Mouse (Mus musculus) heart, embryonic 15.5 days (tissue): ENCODE measurements at regions not wholly inside any gene's neighbourhood (a gene's known extent, or its start where the extent isn't known, plus 50 kb on each side); places are given as distances from the start of the nearest gene placed in this dataset.

Source experiments
- ATAC-seq: fragments of 200-750 bp; cut with Nextera tagmentation; replicated peaks from 2 replicates; pipeline ENCODE4 v1.8.0; 2017; ENCODE audit warnings: low read depth, moderate TSS enrichment; ENCODE audit not compliant: insufficient number of reproducible peaks, insufficient read depth, low FRiP score
- H3K27ac ChIP-seq: fragments of 300-500 bp; sonication (generic); 2 replicates; pipeline ENCODE4 v1.5.1; 2015; ENCODE audit warnings: mild to moderate bottlenecking, inconsistent platforms
- H3K27me3 ChIP-seq: fragments of 300-500 bp; sonication (generic); 2 replicates; pipeline ENCODE4 v1.6.1; 2015; ENCODE audit warnings: inconsistent platforms
- H3K36me3 ChIP-seq: fragments of 300-500 bp; sonication (generic); 2 replicates; pipeline ENCODE4 v1.6.1; 2015; ENCODE audit warnings: mild to moderate bottlenecking, inconsistent platforms
- H3K4me1 ChIP-seq: fragments of 300-500 bp; sonication (generic); replicated peaks from 2 replicates; pipeline ENCODE4 v1.6.1; 2015; ENCODE audit warnings: inconsistent platforms
- H3K4me2 ChIP-seq: fragments of 300-500 bp; sonication (generic); 2 replicates; pipeline ENCODE4 v1.6.1; 2015; ENCODE audit warnings: inconsistent platforms, mild to moderate bottlenecking, moderate library complexity
- H3K4me3 ChIP-seq: fragments of 300-500 bp; sonication (generic); 2 replicates; pipeline ENCODE4 v1.5.1; 2015; ENCODE audit warnings: mild to moderate bottlenecking, inconsistent platforms
- H3K9ac ChIP-seq: fragments of 300-500 bp; sonication (generic); 2 replicates; pipeline ENCODE4 v1.6.1; 2015; ENCODE audit warnings: mild to moderate bottlenecking, inconsistent platforms
- H3K9me3 ChIP-seq: fragments of 300-500 bp; sonication (generic); replicated peaks from 2 replicates; pipeline ENCODE4 v1.6.1; 2016; ENCODE audit warnings: inconsistent platforms
- WGBS: fragments of 180-500 bp; shearing (Covaris S2); methylation state at CpG from one replicate; pipeline ENCODE4 v1.1.7; 2015; ENCODE audit warnings: mixed read lengths; 5-methylcytosine and 5-hydroxymethylcytosine counted together

DNA sequence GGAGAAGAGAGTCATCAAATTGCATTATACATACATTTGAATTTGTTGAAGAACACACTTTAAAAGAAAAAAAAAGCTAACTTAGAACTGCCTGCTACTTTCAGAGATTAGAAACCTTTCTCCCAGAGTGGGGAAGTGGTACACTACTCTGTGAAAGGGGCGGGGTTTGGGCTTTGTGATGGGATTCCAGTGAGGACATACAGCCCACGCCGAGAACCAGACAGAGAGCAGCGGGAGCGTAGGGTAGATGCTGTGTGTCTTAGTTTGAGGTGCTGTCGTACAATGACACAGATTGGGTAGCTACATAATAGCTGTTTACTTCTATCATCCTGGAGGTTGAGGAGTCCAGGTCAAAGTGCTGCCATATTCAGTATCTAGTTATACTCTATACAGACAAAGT, 136.5 kb upstream of the Serpine2 start:
- H3K9ac ChIP-seq: no peak overlapping the region
- WGBS: 87% methylated on average over 6 of the region's 6 CpGs
- no peaks in the 10 kb centered on the region for H3K36me3 ChIP-seq

GRCm38 (mm10) chr1:79984721-79985120, 123.7 kb upstream of the Serpine2 start:
- no peaks in the 10 kb centered on the region for H3K9me3 ChIP-seq
- no peaks in the 10 kb centered on the region; the same call in 1 of the 2 replicates for H3K4me1 ChIP-seq
- 67% methylated on average over 3 of the region's 3 CpGs for WGBS
- ATAC-seq: no peak
- H3K36me3 ChIP-seq: no peaks in the 10 kb centered on the region
- H3K4me3 ChIP-seq: no peak overlapping the region
- no peak overlapping the region for H3K27ac ChIP-seq
- H3K9ac ChIP-seq: no peak overlapping the region
- H3K4me2 ChIP-seq: no peak overlapping the region
- H3K27me3 ChIP-seq: no peaks in the 10 kb centered on the region

More for the DNA sequence above, 136.5 kb upstream of the Serpine2 start:
- 0 out of 2 replicates have a peak, but pooled peaks cover 4% of the 10 kb centered on the region for H3K4me1 ChIP-seq
- ATAC-seq: no peak
- H3K4me3 ChIP-seq: no peak overlapping the region
- H3K27me3 ChIP-seq: no peaks in the 10 kb centered on the region
- no peaks in the 10 kb centered on the region for H3K9me3 ChIP-seq
- H3K4me2 ChIP-seq: no peak overlapping the region
- no peak overlapping the region for H3K27ac ChIP-seq

GRCm38 (mm10) chr1:79982678-79983280, 121.8 kb upstream of the Serpine2 start:
- no peak for ATAC-seq
- H3K27ac ChIP-seq: no peak overlapping the region
- H3K36me3 ChIP-seq: no peaks in the 10 kb centered on the region
- H3K4me3 ChIP-seq: no peak overlapping the region
- H3K9ac ChIP-seq: no peak overlapping the region
- no peaks in the 10 kb centered on the region; the same call in 1 of the 2 replicates for H3K4me1 ChIP-seq
- 79% methylated on average over 13 of the region's 13 CpGs for WGBS
- H3K4me2 ChIP-seq: no peak overlapping the region
- H3K27me3 ChIP-seq: no peaks in the 10 kb centered on the region
- H3K9me3 ChIP-seq: no peaks in the 10 kb centered on the region

DNA sequence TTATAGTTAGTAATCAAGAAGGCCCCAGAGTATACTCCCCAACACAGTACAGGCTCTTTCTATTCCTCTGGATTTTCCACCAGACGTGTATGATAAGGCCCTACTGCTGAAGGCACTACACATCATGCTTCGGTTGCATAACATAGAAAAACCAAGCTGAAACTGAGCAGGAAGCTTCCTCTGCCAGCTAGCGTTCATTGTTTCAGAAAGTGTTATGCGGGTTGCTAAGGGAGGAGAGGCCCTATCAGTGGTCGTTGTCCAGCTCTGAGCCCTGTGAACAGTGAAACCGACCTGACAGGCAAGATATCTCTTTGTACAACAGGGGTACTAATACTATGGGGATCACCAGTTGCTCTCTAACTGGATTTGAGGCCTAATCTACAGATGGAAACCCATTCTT, 118.9 kb upstream of the Serpine2 start:
- Histone ChIP-seq H3K27ac (no peak overlapping the region), H3K27me3 (no peaks in the 10 kb centered on the region), H3K4me3 (no peak overlapping the region), H3K36me3 (no peaks in the 10 kb centered on the region), H3K9me3 (no peaks in the 10 kb centered on the region), H3K4me2 (no peak overlapping the region), H3K4me1 (no peaks in the 10 kb centered on the region; the same call in 1 of the 2 replicates), H3K9ac (no peak overlapping the region)
- ATAC-seq: no peak; the same call in 1 of the 2 replicates
- 23% methylated on average over 6 of the region's 6 CpGs for WGBS

GRCm38 (mm10) chr1:79978156-79978555, 117.2 kb upstream of the Serpine2 start:
- no peak overlapping the region for H3K4me2 ChIP-seq
- WGBS: 64% methylated on average over 5 of the region's 5 CpGs

GRCm38 (mm10) chr1:79956121-79956520, 95.1 kb upstream of the Serpine2 start:
- Histone ChIP-seq H3K4me3 (no peak overlapping the region), H3K36me3 (no peaks in the 10 kb centered on the region), H3K27ac (no peak overlapping the region), H3K9ac (no peak overlapping the region), H3K4me1 (peaks cover 7% of the 10 kb centered on the region), H3K4me2 (no peak overlapping the region), H3K27me3 (no peaks in the 10 kb centered on the region), H3K9me3 (no peaks in the 10 kb centered on the region)
- no peak for ATAC-seq
- WGBS: 6% methylated on average over 1 of the region's 1 CpGs

More at GRCm38 (mm10) chr1:79978156-79978555, 117.2 kb upstream of the Serpine2 start:
- H3K4me1 ChIP-seq: no peaks in the 10 kb centered on the region; the same call in 1 of the 2 replicates
- H3K9me3 ChIP-seq: no peaks in the 10 kb centered on the region
- no peak overlapping the region for H3K27ac ChIP-seq
- H3K36me3 ChIP-seq: no peaks in the 10 kb centered on the region
- no peak overlapping the region for H3K4me3 ChIP-seq
- ATAC-seq: no peak
- no peak overlapping the region for H3K9ac ChIP-seq
- H3K27me3 ChIP-seq: no peaks in the 10 kb centered on the region

GRCm38 (mm10) chr1:79944231-79944630, 83.3 kb upstream of the Serpine2 start:
- no peaks in the 10 kb centered on the region for H3K4me1 ChIP-seq
- WGBS: 57% methylated on average over 4 of the region's 4 CpGs
- ATAC-seq: no peak
- no peaks in the 10 kb centered on the region for H3K27me3 ChIP-seq
- no peaks in the 10 kb centered on the region for H3K9me3 ChIP-seq
- no peak overlapping the region for H3K4me2 ChIP-seq
- H3K4me3 ChIP-seq: no peak overlapping the region
- H3K9ac ChIP-seq: no peak overlapping the region
- no peaks in the 10 kb centered on the region for H3K36me3 ChIP-seq
- H3K27ac ChIP-seq: no peak overlapping the region

DNA sequence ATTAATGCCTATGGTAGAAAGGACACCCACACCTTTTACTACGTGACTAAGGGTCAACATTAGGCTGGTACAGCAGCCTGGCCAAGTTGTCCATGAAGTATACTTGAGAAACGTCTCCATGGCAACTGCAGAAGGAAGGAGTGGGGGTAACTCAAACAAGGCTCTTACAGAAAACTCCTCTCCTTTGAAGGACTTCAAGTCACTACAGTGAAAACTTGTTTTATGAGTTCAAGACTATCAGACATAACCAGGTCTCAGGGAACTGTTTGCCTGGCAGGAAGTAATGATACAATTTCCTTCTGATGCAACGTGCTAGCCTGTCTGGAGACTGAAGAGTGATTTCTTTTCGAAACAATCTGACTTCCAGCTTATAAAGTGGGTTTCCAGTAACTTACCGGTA, 71.5 kb upstream of the Serpine2 start:
- ATAC-seq: no peak
- Histone ChIP-seq H3K4me1 (no peaks in the 10 kb centered on the region), H3K27ac (no peak overlapping the region), H3K9ac (no peak overlapping the region), H3K4me2 (no peak overlapping the region), H3K9me3 (no peaks in the 10 kb centered on the region), H3K4me3 (no peak overlapping the region), H3K36me3 (no peaks in the 10 kb centered on the region), H3K27me3 (no peaks in the 10 kb centered on the region)
- WGBS: 62% methylated on average over 5 of the region's 5 CpGs

DNA sequence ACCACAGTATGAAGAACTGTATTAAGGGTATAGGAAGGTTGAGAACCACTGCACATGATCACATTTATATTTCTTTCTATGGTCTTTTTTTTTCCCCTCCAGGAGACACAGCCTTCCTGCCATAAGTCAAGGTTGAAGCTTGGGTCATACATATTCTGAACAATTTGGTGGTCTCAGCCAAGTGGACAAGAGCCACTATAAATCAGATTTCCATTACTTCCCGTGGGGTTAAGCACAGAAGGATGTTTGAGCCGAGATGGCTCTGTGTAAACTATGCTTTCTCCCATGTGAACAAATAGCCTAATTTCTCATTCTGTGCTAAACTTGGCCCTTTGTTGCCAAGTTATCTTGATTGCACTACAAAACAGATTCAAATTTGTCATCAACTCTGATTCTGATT, 66.8 kb upstream of the Serpine2 start:
- no peak for ATAC-seq
- Histone ChIP-seq H3K9ac (no peak overlapping the region), H3K4me3 (no peak overlapping the region), H3K9me3 (no peaks in the 10 kb centered on the region), H3K4me2 (no peak overlapping the region), H3K27ac (no peak overlapping the region), H3K36me3 (no peaks in the 10 kb centered on the region), H3K4me1 (no peaks in the 10 kb centered on the region), H3K27me3 (no peaks in the 10 kb centered on the region)
- WGBS: 53% methylated on average over 2 of the region's 2 CpGs

DNA sequence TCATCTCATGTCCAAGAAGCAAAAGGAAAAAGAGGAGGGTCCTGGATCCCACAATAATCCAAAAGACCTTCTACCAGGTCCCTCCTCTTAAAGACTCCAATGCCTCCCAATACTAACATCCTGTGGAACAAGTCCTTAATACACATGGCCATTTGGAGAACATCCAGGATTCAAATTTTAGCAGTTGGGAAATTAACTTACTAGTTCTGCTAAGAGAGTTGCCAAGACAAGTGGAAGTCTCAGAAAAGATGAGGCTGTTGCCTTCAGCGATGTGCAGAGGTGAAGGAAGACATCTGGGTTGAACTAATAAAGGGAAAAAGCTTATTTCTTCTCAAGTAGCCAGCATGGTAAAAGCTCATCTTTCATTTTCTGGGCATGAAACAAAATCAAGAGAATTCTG, 64.8 kb upstream of the Serpine2 start:
- no peak overlapping the region for H3K9ac ChIP-seq
- ATAC-seq: no peak
- no peak overlapping the region for H3K4me2 ChIP-seq
- no peak overlapping the region for H3K4me3 ChIP-seq
- no peaks in the 10 kb centered on the region for H3K9me3 ChIP-seq
- H3K27ac ChIP-seq: no peak overlapping the region
- H3K27me3 ChIP-seq: no peaks in the 10 kb centered on the region
- whole genome bisulfite sequencing: 64% methylated on average over 1 of the region's 1 CpGs
- H3K36me3 ChIP-seq: no peaks in the 10 kb centered on the region
- no peaks in the 10 kb centered on the region for H3K4me1 ChIP-seq

GRCm38 (mm10) chr1:79921890-79922289, 60.9 kb upstream of the Serpine2 start:
- H3K9me3 ChIP-seq: no peaks in the 10 kb centered on the region
- no peaks in the 10 kb centered on the region for H3K36me3 ChIP-seq
- H3K4me1 ChIP-seq: no peaks in the 10 kb centered on the region; the same call in 1 of the 2 replicates
- no peak overlapping the region for H3K4me3 ChIP-seq
- H3K4me2 ChIP-seq: no peak overlapping the region
- no peak overlapping the region for H3K9ac ChIP-seq
- H3K27ac ChIP-seq: no peak overlapping the region
- no peaks in the 10 kb centered on the region for H3K27me3 ChIP-seq
- ATAC-seq: no peak
- WGBS: 60% methylated on average over 3 of the region's 3 CpGs

- H3K4me3 ChIP-seq: no peak overlapping the region
- no peaks in the 10 kb centered on the region for H3K9me3 ChIP-seq
- H3K4me2 ChIP-seq: no peak overlapping the region
- no peaks in the 10 kb centered on the region for H3K36me3 ChIP-seq
- no peak overlapping the region for H3K27ac ChIP-seq
- H3K4me1 ChIP-seq: no peaks in the 10 kb centered on the region; the same call in 1 of the 2 replicates
- H3K27me3 ChIP-seq: no peaks in the 10 kb centered on the region
- no peak for ATAC-seq
- WGBS: 85% methylated on average over 3 of the region's 3 CpGs
- no peak overlapping the region for H3K9ac ChIP-seq
These were observed 60.4 kb upstream of the Serpine2 start for GRCm38 (mm10) chr1:79921333-79921732.
